Mouse (Mus musculus) NIH3T3 (cell line): Measurements from ENCODE around the gene Rsph10b.
"Not testable (repeated sequence)": the region's sequence is repeated elsewhere in the genome, so short reads cannot be mapped to it uniquely, and the experiment has no call there.

ENCODE experiments used
- DNase-seq: peaks from one replicate; pipeline ENCODE4 v3.0.0-alpha.2; 2012; ENCODE audit warnings: low read depth

Rsph10b gene

DNA sequence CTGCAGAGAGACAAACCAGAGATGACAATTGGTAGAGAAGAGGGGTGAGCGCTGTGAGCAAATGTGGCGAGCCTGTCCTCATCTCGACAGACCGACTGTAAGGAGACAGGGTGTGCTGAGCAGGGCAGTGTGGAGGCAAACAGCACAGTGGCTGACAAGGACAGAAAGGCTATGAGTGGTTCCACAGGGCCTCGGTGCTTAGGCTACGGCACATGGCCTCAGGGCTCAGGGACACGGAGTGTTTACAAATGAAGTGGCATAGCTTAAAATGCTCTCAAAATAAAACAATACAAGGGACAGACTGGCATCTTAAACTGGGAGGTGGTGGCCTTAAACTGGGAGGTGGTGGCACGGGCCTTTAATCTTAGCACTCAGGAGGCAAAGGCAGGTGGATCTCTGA lies 60.4 kb downstream of the Rsph10b start:
- DNase-seq, result no peak

DNA sequence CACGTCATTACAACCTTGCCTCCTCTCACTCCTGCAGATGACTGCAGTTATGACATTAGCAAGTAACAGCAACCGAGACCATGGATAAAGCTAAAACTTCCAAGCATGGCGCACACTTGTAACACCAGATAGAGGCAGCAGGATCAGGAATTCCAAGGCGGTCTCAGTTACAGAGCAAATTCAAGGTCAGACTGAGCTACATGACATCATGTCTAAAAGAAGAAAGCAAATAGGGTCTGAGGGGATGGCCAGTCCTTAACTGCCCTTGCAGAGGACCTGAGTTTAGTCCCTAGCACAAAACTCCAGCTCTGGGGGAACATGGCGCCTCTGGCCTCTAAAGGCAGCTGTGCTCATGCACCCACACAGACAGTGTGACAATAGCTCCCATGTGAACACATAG lies 61.0 kb downstream of the Rsph10b start:
- DNase-seq, result no peak

DNA sequence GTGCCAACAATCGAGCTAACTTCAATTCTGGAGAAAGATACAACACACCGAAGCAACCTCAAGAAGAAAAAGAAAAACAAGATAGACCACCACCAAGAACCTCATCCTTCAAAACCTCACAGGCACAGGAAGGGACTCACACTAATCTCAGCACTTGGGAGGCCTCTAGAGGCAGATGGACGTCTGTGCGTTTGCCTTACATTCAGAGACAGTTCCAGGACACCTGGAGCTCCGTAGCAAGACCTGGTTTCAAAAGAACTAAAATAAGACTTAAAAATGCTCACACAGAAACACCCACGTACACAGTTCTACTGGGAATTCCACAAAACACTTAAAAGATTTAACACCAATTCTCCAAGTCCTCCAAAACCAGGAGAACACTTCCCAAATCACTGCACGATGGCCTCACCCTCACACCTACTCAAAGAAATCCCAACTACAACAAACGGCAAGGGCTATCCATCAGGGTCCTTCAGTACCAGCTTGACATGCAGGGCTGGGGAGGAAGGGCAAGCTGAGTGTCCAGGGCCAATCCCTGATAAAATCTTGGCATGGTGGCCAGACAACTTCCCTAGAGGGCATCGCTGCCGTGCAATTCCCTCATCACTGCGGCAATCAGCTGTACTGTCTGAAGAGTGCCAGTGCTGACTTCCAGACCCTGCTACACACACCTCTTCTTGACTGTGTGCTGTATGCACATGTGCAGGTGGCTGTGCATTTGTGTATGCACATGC lies 62.0 kb downstream of the Rsph10b start:
- DNase-seq, result no peak

DNA sequence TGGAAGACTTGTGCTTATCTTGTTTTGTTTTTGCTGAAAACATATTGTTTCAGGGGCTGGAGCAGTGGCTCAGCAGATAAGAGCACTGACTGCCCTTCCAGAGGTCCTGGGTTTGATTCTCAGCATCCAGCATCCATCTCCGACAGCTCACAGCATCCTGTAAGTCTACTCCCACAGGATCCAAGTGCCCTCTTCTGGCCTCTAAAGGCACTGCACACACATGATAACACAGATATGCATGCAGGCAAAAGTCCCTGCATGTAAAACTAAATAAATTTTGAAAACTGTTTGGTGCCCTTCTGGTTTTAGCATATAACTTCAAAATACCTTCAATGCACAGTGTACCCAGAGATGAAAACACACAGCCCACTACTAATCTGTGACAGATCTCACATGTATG lies 66.6 kb downstream of the Rsph10b start:
- DNase-seq, result peak; percentile 14

DNA sequence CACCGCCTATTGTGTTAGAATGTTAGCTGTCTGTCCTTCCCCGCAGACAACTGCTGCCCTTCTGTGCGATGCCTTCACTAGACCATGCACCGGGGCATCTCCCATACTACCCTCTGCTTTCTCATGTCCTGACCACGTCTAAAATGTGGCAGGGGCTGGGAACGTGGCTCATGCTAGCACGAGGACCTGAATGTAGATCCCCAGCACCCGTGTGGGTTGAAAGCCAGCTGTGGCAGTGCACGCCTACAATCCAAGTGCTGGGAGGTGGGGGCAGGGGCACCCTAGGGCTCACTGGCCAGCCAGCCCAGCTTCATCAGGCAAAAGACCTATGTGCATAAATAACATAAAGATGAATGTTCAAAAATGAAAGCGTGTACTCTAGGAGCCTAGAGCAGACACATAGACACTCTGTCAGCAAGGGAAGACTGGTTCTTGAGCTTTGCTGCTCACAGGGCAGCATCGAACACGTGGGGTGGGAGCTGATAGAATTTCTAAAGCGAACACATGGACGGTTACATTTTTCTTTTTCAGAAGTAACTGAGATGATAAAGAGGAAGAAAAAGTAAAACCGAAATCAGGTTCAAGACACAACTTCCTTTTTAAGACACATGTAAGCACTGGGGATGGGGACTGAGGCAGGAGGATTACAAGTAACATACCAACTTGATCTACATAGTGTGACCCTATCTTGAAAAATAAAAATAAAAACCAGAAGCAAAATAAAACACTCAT lies 69.8 kb downstream of the Rsph10b start:
- no peak for DNase-seq

GRCm38 (mm10) chr5:144013366-144014134 lies 80.7 kb downstream of the Rsph10b start:
- not testable (repeated sequence) for DNase-seq

DNA sequence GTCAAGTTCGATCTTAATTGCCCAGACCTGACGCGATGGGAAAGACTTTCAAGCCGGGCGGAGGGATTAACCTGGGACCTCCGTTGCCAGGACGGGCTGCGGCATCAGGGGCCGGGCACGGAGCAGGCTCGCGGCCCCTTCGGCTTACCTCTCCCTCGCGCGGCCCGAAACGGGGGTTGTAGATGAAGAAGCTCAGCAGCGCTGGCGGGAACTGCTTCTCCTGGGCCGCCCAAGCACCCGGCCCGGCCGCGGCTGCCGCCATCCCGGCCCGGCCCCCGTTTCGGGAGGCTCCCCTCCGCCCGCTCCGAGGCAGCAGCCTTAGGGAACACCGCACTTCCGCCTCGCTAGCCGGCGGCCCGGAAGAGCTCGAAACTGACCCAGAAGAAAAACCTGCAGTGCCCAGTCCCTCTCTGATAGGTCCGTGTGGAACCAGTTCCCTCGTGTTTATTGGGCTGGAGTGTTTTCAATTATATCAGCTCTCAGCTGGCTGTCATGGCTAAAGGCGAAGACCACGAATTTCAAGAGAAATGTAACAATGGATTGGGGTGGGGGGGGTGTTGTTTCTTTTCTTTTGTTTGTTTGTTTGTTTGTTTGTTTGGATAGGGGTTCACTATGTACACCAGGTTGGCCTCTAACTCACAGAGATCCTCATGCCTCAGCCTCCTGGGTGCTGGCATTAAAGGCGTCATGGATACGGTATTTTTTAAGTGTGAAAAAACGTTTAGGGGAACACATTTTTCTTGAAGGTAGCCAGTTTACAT lies 81.9 kb downstream of the Rsph10b start, which contains the start of gene Ccz1:
Gene Ccz1, minus strand, starts transcription at position 327 of the 761 bp plus-strand sequence.
- DNase-seq, result peak; percentile 92

GRCm38 (mm10) chr5:144015312-144015650 lies 82.4 kb downstream of the Rsph10b start:
- DNase-seq, result no peak

DNA sequence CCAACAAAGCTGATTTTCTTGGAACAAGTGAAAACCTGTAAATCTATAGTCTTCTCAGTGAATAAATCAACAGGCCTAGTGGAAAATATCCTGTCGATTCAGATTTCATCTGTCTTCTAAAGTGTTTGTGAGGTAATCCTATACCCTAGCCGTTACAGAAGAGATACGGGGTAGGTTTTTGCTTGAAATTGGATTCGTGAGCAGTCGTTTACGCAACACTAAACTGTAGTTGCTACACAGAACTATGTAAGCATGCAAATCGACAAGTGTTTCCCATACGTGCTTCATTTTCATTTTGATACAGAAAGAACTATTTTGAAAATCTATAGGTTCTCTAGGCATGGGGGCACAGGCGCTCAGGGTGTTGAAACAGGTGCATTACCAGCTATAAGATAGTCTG lies 83.0 kb downstream of the Rsph10b start:
- DNase-seq, result no peak

GRCm38 (mm10) chr5:144026620-144027263 lies 93.9 kb downstream of the Rsph10b start, which contains the start of gene Ocm:
TSS of gene Ocm (minus strand) at chr5:144026670.
- DNase-seq, result no peak

DNA sequence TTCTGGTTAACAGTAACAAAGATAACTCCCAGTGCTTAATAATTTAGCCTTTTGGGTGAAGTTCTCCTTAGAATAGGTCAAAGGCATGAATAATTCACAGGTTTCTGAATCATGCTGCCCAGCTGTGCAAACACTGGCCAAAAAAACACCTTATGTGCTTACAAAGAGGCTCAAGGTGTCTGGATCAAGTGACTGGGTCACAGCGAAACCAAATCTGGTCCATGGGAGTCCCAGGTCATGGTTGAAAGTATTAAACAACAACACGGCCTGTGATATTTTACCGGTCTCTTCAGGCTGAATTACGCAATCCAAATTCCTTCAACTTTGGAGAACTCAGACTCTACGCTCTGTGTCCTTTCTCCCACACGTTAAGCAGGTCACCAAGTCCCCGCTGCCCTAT lies 99.7 kb downstream of the Rsph10b start:
- DNase-seq, result no peak

DNA sequence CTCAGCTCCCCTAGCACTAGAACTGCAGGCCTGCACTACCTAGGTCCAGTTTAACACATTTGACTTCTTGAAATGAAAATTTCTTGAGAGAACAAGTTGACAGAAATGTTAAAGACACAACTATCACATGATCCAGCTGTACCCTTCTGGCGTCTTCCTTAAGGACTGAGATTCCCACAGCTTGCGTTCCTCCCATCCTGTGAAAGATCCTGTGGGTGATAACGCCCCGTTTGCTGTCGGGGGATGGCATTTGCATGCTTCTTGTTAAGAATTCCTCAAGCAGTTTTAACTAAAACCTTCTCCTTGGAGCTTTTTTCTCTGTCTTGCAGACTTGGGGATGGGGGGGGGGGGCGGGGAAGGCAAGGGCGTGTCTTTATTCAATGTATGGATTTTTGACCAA lies 101.7 kb downstream of the Rsph10b start:
- no peak for DNase-seq
